Mouse (Mus musculus) limb, embryonic 14.5 days (tissue): Measurements from ENCODE around the gene Zfp277. TPM values are rescaled to one million over a fixed set of nuclear protein-coding genes. Genes with fewer than 3 reads are reported as not detected.

Experiments used
- ATAC-seq: fragments of 200-750 bp; cut with Nextera tagmentation; 2 replicates; pipeline ENCODE4 v1.8.0; 2017; ENCODE audit warnings: low read depth, moderate number of reproducible peaks, moderate TSS enrichment; ENCODE audit not compliant: low FRiP score
- DNase-seq: peaks from one replicate; pipeline ENCODE4 v3.0.0-alpha.2; 2015; ENCODE audit warnings: low spot score
- H3K27ac ChIP-seq: fragments of 300-500 bp; sonication (generic); replicated peaks from 2 replicates; pipeline ENCODE4 v1.5.1; 2014; ENCODE audit warnings: low read depth, mild to moderate bottlenecking, low read length, moderate library complexity, mixed read lengths
- H3K27me3 ChIP-seq: fragments of 300-500 bp; sonication (generic); 2 replicates; pipeline ENCODE4 v1.6.1; 2014; ENCODE audit warnings: low read length, mixed read lengths; ENCODE audit not compliant: control insufficient read depth, insufficient read depth
- H3K36me3 ChIP-seq: fragments of 300-500 bp; sonication (generic); 2 replicates; pipeline ENCODE4 v1.6.1; 2014; ENCODE audit warnings: mild to moderate bottlenecking, low read length, moderate library complexity, mixed read lengths; ENCODE audit not compliant: control insufficient read depth, insufficient read depth
- H3K4me1 ChIP-seq: fragments of 300-500 bp; sonication (generic); 2 replicates; pipeline ENCODE4 v1.6.1; 2014; ENCODE audit warnings: antibody characterized with exemption, low read length, mixed read lengths; ENCODE audit not compliant: control insufficient read depth, insufficient read depth
- H3K4me2 ChIP-seq: fragments of 300-500 bp; sonication (generic); replicated peaks from 2 replicates; pipeline ENCODE4 v1.6.1; 2014; ENCODE audit warnings: low read depth, mild to moderate bottlenecking, low read length, moderate library complexity; ENCODE audit not compliant: severe bottlenecking
- H3K4me3 ChIP-seq: fragments of 300-500 bp; sonication (generic); replicated peaks from 2 replicates; pipeline ENCODE4 v1.5.1; 2014; ENCODE audit warnings: low read length
- H3K9ac ChIP-seq: fragments of 300-500 bp; sonication (generic); 2 replicates; pipeline ENCODE4 v1.6.1; 2014; ENCODE audit warnings: mild to moderate bottlenecking, low read depth, low read length, moderate library complexity; ENCODE audit not compliant: severe bottlenecking
- H3K9me3 ChIP-seq: fragments of 300-500 bp; sonication (generic); 2 replicates; pipeline ENCODE4 v1.6.1; 2016; ENCODE audit warnings: low read length; ENCODE audit not compliant: control insufficient read depth
- POLR2A ChIP-seq: fragments of 200-500 bp; IDR thresholded peaks from 2 replicates; pipeline ENCODE4 v1.8.0; 2012; ENCODE audit warnings: inconsistent platforms, mild to moderate bottlenecking, moderate library complexity, borderline replicate concordance; ENCODE audit not compliant: insufficient read depth, insufficient read length; ENCODE audit errors: extremely low read depth
- WGBS: fragments of 180-500 bp; shearing (Covaris S2); extraction: QIAGEN DNeasy Blood & Tissue Kit; methylation state at CpG from one replicate; pipeline ENCODE4 v1.1.7; 2014; 5-methylcytosine and 5-hydroxymethylcytosine counted together
- polyA plus RNA-seq, 2 experiments: library from polyadenylated mRNA; depleted of rRNA in 1 of 2; stranded (reverse) in 1 of 2; unstranded in 1 of 2; fragments of >200 nt; fragmentation: Nextera tagmentation in 1 of 2; extraction: Ambion mirVana in 1 of 2; gene quantifications; 2 replicates each; pipeline versions ENCODE4 v1.2.1 to v1.2.3; 2012 to 2014

Gene Zfp277
- polyA plus RNA-seq, 2 experiments = 22.0 to 40.7 TPM

DNA sequence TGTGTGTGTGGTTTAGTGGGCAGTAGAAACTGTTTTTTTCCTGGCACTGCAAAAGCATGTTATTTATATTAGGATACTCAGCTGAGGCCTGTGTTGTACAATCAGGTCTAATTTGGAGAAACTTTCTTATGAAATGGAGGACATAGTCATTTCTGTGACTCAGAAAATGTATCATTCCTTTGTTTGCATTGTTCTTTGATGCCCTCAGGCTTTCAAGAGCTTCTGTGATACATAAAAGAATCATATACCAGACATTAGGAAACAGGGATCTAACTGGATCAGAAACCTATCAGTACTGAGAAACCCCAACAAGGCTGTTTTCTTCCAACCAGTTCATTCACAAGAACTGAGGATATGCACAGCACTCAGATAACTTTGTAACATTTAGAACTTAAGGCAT is 170.8 kb downstream of the Zfp277 start:
- Histone ChIP-seq H3K27me3 (no peaks in the 10 kb centered on the region), H3K4me3 (no peak overlapping the region), H3K4me1 (no peaks in the 10 kb centered on the region), H3K36me3 (no peaks in the 10 kb centered on the region), H3K4me2 (no peak overlapping the region), H3K9ac (no peak overlapping the region), H3K27ac (no peak overlapping the region), H3K9me3 (no peaks in the 10 kb centered on the region)
- ATAC-seq (no peak), DNase-seq (no peak)
- no peak for TF ChIP-seq POLR2A

DNA sequence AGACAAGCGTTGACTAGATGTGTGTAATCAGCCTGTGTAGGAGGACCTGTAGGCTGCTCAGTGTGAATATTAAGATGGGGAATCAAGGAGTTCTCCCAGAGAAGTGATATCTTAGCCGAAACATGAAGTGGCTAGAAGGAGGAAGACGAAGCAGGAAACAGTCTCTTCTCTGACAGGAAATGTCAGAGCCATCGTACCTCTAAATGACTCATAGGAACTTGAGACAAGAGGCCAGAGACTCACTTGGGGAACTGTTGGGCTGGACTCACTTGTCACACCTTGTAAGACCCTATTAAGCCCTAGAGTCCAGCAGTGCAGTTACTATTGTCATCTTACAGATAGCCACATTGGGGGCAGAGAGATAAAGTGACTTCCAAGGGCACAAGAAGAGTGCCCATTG is 172.4 kb downstream of the Zfp277 start:
- H3K27me3 ChIP-seq = no peaks in the 10 kb centered on the region
- no peaks in the 10 kb centered on the region for H3K9me3 ChIP-seq
- ATAC-seq = no peak
- no peak overlapping the region for H3K27ac ChIP-seq
- H3K9ac ChIP-seq = no peak overlapping the region
- 87% methylated on average over 4 of the region's 4 CpGs for WGBS
- TF ChIP-seq POLR2A = no peak
- no peaks in the 10 kb centered on the region for H3K36me3 ChIP-seq
- no peak overlapping the region for H3K4me3 ChIP-seq
- no peaks in the 10 kb centered on the region for H3K4me1 ChIP-seq
- H3K4me2 ChIP-seq = no peak overlapping the region
- DNase-seq = no peak

DNA sequence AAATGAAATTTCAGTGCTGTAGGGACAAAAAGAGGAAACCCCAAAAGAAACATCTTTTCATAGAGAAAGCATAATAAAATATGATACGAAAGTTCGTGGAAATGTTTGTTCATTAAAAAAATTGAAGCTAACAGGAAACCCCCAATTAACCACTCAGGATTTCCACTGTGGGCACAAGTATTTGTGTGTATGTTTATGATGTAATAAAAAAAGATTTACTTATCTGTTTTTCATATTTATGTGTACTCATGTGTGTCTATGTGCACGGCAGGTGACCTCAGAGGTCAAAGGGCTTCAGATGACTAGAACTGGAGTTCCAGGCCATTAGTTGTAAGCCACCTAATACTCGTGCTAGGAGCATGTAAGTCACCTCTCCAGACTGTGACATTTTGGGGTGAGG is 173.0 kb downstream of the Zfp277 start:
- Histone ChIP-seq H3K9me3 (no peaks in the 10 kb centered on the region), H3K27me3 (no peaks in the 10 kb centered on the region), H3K36me3 (no peaks in the 10 kb centered on the region), H3K9ac (no peak overlapping the region), H3K4me3 (no peak overlapping the region), H3K4me2 (no peak overlapping the region), H3K4me1 (no peaks in the 10 kb centered on the region), H3K27ac (no peak overlapping the region)
- DNase-seq (no peak), ATAC-seq (no peak)
- TF ChIP-seq POLR2A = no peak
- WGBS = 60% methylated on average over 4 of the region's 4 CpGs

DNA sequence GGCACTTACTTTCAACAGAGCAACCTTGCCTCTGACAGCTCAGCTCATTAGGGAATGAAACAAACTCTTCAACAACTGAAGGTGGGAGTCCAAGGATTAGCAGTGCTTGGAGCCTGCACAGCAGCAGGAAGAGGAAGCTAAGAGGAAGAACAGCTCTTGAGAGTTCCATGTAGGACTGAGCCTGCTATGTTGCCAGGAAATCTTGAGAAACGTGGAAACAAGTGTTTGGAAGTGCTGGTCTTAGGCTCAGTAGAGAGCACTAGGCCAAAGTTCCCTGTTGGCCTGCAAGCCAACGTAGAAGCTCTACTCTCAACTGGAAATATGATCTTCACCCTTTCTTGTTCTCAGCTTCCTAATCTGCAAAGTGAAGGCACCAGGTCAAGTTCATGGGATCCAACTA is 177.4 kb downstream of the Zfp277 start:
- Histone ChIP-seq H3K4me1 (no peaks in the 10 kb centered on the region), H3K4me3 (no peak overlapping the region), H3K27ac (no peak overlapping the region), H3K9ac (no peak overlapping the region), H3K9me3 (no peaks in the 10 kb centered on the region), H3K27me3 (no peaks in the 10 kb centered on the region), H3K36me3 (no peaks in the 10 kb centered on the region), H3K4me2 (no peak overlapping the region)
- no peak for DNase-seq
- WGBS = 85% methylated on average over 2 of the region's 2 CpGs
- no peak for ATAC-seq
- no peak for TF ChIP-seq POLR2A

Other genes starting within 250 kb of the Zfp277 start
- gene Lsmem1, start 246.4 kb downstream of the Zfp277 start, polyA plus RNA-seq (2012; rRNA removed) = 0.77 and 1.9 TPM in 2 replicates
- 1.2 and 2.0 TPM in 2 replicates for gene Lsmem1, start 246.4 kb downstream of the Zfp277 start, polyA plus RNA-seq (2014; fragmentation: Nextera tagmentation; extraction: Ambion mirVana)
- gene Ifrd1, start 197.4 kb downstream of the Zfp277 start, polyA plus RNA-seq (2012; rRNA removed) = 36.6 and 45.1 TPM in 2 replicates
- gene Ifrd1, start 197.4 kb downstream of the Zfp277 start, polyA plus RNA-seq (2014; fragmentation: Nextera tagmentation; extraction: Ambion mirVana) = 117 and 120 TPM in 2 replicates
- gene Dock4, start 50 bp upstream of the Zfp277 start, polyA plus RNA-seq (2012; rRNA removed) = 7.7 and 9.0 TPM in 2 replicates
- 12.2 and 15.0 TPM in 2 replicates for gene Dock4, start 50 bp upstream of the Zfp277 start, polyA plus RNA-seq (2014; fragmentation: Nextera tagmentation; extraction: Ambion mirVana)